Mouse (Mus musculus): ENCODE results near the gene Micall1.

- TF ChIP-seq CTCF (conservative IDR thresholded peaks at IDR 0.05; ENCODE audit: low read length) = no peak
- TF ChIP-seq POU5F1 (IDR thresholded peaks at IDR 0.05; ENCODE audit: borderline replicate concordance, low read length) = no peak
- TF ChIP-seq NANOG (IDR thresholded peaks at IDR 0.05; ENCODE audit: borderline replicate concordance, low read length) = no peak
Observed at GRCm38 (mm10) chr15:79103264-79103663, 5.4 kb upstream of the Micall1 start.

Measured in E14TG2a.4 (cell line).